Mouse (Mus musculus) subcutaneous adipose tissue, adult 2 months (tissue): ENCODE results near the gene Tecr. TPM values are rescaled to one million over a fixed set of nuclear protein-coding genes. Genes with fewer than 3 reads are reported as not detected.

Experiments
- polyA plus RNA-seq: library from polyadenylated mRNA; depleted of rRNA; stranded (reverse); fragments of >200 nt; gene quantifications from 2 replicates; pipeline ENCODE4 v1.2.3, GENCODE M21; 2012; ENCODE audit warnings: low replicate concordance; rRNA removed

Gene Tecr
- polyA plus RNA-seq, result 697 and 709 TPM in 2 replicates

GRCm38 (mm10) chr8:83607661-83608397 lies at the start of gene Tecr, which contains the start of gene Dnajb1:
Gene Tecr, minus strand, starts transcription at chr8:83607971.
Gene Dnajb1, plus strand, starts transcription at chr8:83608193.

GRCm38 (mm10) chr8:83652030-83652743 lies 44.4 kb upstream of the Tecr start, which contains the start of gene Gipc1:
Gene Gipc1, plus strand, starts transcription at chr8:83652677.

GRCm38 (mm10) chr8:83566469-83567395 lies 41.0 kb downstream of the Tecr start, which contains the start of gene Ndufb7:
Gene Ndufb7, plus strand, starts transcription at chr8:83566671.

GRCm38 (mm10) chr8:83535736-83536135 lies 72.0 kb downstream of the Tecr start, which contains the start of gene Olfr370:
Gene Olfr370, plus strand, starts transcription at chr8:83535780.

Other genes with a start within 250 kb of the Tecr start
- gene Clgn, start 218.1 kb downstream of the Tecr start, polyA plus RNA-seq, result not detected in 2 replicates
- 10.6 and 15.4 TPM in 2 replicates for gene Scoc, start 149.6 kb downstream of the Tecr start, polyA plus RNA-seq
- gene Olfr370, start 72.2 kb downstream of the Tecr start, polyA plus RNA-seq, result not detected in 2 replicates
- 425 and 518 TPM in 2 replicates for gene Ndufb7, start 41.3 kb downstream of the Tecr start, polyA plus RNA-seq
- gene Dnajb1, start 222 bp upstream of the Tecr start, polyA plus RNA-seq, result 26.1 and 34.8 TPM in 2 replicates
- 40.8 and 62.0 TPM in 2 replicates for gene Gipc1, start 44.7 kb upstream of the Tecr start, polyA plus RNA-seq
- gene Ptger1, start 58.7 kb upstream of the Tecr start, polyA plus RNA-seq, result 1.4 and 3.7 TPM in 2 replicates
- gene Pkn1, start 91.2 kb upstream of the Tecr start, polyA plus RNA-seq, result 85.8 and 106 TPM in 2 replicates
- 24.7 and 50.9 TPM in 2 replicates for gene Ddx39, start 107.2 kb upstream of the Tecr start, polyA plus RNA-seq
- 82.7 and 155 TPM in 2 replicates for gene Adgre5, start 133.4 kb upstream of the Tecr start, polyA plus RNA-seq